Mouse (Mus musculus) layer of hippocampus, adult 18-20 months (tissue): ENCODE measurements around the gene Slc7a1. TPM values are rescaled to one million over a fixed set of nuclear protein-coding genes. Genes with fewer than 3 reads are reported as not detected.

Experiments used
- DNase-seq, 2 experiments: peaks; one replicate each; pipeline ENCODE4 v3.0.0; 2022; ENCODE audit warnings: low spot score in 2 of 2
- total RNA-seq, 2 experiments: library from RNA; stranded (reverse); gene quantifications; 2 replicates each; pipeline ENCODE4 v1.2.3; 2021

Slc7a1 gene
- total RNA-seq, 2 experiments from 2014 or later, result 21.7 to 22.1 TPM

GRCm38 (mm10) chr5:148370624-148371023, 29.1 kb downstream of the Slc7a1 start:
- no peak for DNase-seq

- DNase-seq, result no peak
Measured at GRCm38 (mm10) chr5:148369178-148369577, 30.5 kb downstream of the Slc7a1 start.

GRCm38 (mm10) chr5:148367816-148368215, 31.9 kb downstream of the Slc7a1 start:
- DNase-seq, result no peak

GRCm38 (mm10) chr5:148366455-148366854, 33.2 kb downstream of the Slc7a1 start:
- DNase-seq, result no peak

GRCm38 (mm10) chr5:148363441-148364113, 36.1 kb downstream of the Slc7a1 start:
- no peak for DNase-seq

- no peak for DNase-seq
Measured at GRCm38 (mm10) chr5:148362296-148362695, 37.4 kb downstream of the Slc7a1 start.

GRCm38 (mm10) chr5:148361759-148362010, 38.0 kb downstream of the Slc7a1 start:
- DNase-seq, result no peak

GRCm38 (mm10) chr5:148360922-148361758, 38.6 kb downstream of the Slc7a1 start:
- no peak for DNase-seq

- DNase-seq, result no peak
Measured at GRCm38 (mm10) chr5:148359131-148359530, 40.6 kb downstream of the Slc7a1 start.

- DNase-seq, result no peak
Measured at GRCm38 (mm10) chr5:148357168-148357567, 42.5 kb downstream of the Slc7a1 start.

GRCm38 (mm10) chr5:148355822-148356221, 43.9 kb downstream of the Slc7a1 start:
- DNase-seq, result no peak

GRCm38 (mm10) chr5:148354536-148354935, 45.2 kb downstream of the Slc7a1 start:
- DNase-seq, result no peak

GRCm38 (mm10) chr5:148353429-148353828, 46.3 kb downstream of the Slc7a1 start:
- DNase-seq, result no peak

- DNase-seq, result peak; percentile 23 to 53
Measured at GRCm38 (mm10) chr5:148349327-148350011, 50.2 kb downstream of the Slc7a1 start.

- DNase-seq, result no peak
Measured at GRCm38 (mm10) chr5:148348153-148348552, 51.6 kb downstream of the Slc7a1 start.

GRCm38 (mm10) chr5:148346543-148346942, 53.2 kb downstream of the Slc7a1 start:
- DNase-seq, result no peak

GRCm38 (mm10) chr5:148344374-148344773, 55.3 kb downstream of the Slc7a1 start:
- no peak for DNase-seq

- peak; percentile 23 to 65 for DNase-seq
Measured at GRCm38 (mm10) chr5:148342061-148342741, 57.5 kb downstream of the Slc7a1 start.

- DNase-seq, result no peak
Measured at GRCm38 (mm10) chr5:148339126-148339525, 60.6 kb downstream of the Slc7a1 start.

- peak; percentile 32 to 84 for DNase-seq
Measured at GRCm38 (mm10) chr5:148332622-148332974, 67.1 kb downstream of the Slc7a1 start.

GRCm38 (mm10) chr5:148331926-148332621, 67.6 kb downstream of the Slc7a1 start:
- DNase-seq, result no peak
